Mouse (Mus musculus): ENCODE data around the gene Cox6a1. TPM values are rescaled to one million over a fixed set of nuclear protein-coding genes. Genes with fewer than 3 reads are reported as not detected.

Cox6a1 gene
- polyA plus RNA-seq, 1 experiment from 2014 or later = 912 TPM

GRCm38 (mm10) chr5:115359438-115359837, 10.7 kb upstream of the Cox6a1 start:
- Histone ChIP-seq H3K9me3 (ENCODE audit: control insufficient read depth, low read length) (no peaks in the 10 kb centered on the region), H3K4me3 (ENCODE audit: low read depth, low read length) (no peak overlapping the region), H3K27me3 (replicated peaks; ENCODE audit: control insufficient read depth, insufficient read depth, low read length) (no peaks in the 10 kb centered on the region), H3K4me2 (ENCODE audit: low read depth, low read length) (no peak overlapping the region), H3K36me3 (ENCODE audit: control insufficient read depth, insufficient read depth, low read length) (no peaks in the 10 kb centered on the region), H3K9ac (ENCODE audit: low read depth, low read length) (no peak overlapping the region), H3K4me1 (ENCODE audit: control insufficient read depth, insufficient read depth, low read length) (no peaks in the 10 kb centered on the region), H3K27ac (replicated peaks; ENCODE audit: low read depth, low read length) (no peak overlapping the region)
- DNase-seq (ENCODE audit: low spot score) = no peak
- 84% methylated on average over 8 of the region's 8 CpGs for WGBS
- no peak for ATAC-seq (ENCODE audit: low read depth)

- DNase-seq (ENCODE audit: low spot score) = peak; percentile 82
- Histone ChIP-seq H3K4me3 (ENCODE audit: low read depth, low read length) (no peak overlapping the region), H3K4me2 (ENCODE audit: low read depth, low read length) (no peak overlapping the region), H3K9me3 (ENCODE audit: control insufficient read depth, low read length) (no peaks in the 10 kb centered on the region), H3K9ac (ENCODE audit: low read depth, low read length) (no peak overlapping the region), H3K36me3 (ENCODE audit: control insufficient read depth, insufficient read depth, low read length) (no peaks in the 10 kb centered on the region), H3K4me1 (ENCODE audit: control insufficient read depth, insufficient read depth, low read length) (no peaks in the 10 kb centered on the region), H3K27me3 (replicated peaks; ENCODE audit: control insufficient read depth, insufficient read depth, low read length) (no peaks in the 10 kb centered on the region), H3K27ac (replicated peaks; ENCODE audit: low read depth, low read length) (no peak overlapping the region)
- ATAC-seq (ENCODE audit: low read depth) = peak; percentile 85
- WGBS = 1% methylated on average over 12 of the region's 12 CpGs
Observed at GRCm38 (mm10) chr5:115358872-115359271, 10.1 kb upstream of the Cox6a1 start.

- no peak overlapping the region for H3K4me3 ChIP-seq (ENCODE audit: low read depth, low read length)
- no peaks in the 10 kb centered on the region for H3K36me3 ChIP-seq (ENCODE audit: control insufficient read depth, insufficient read depth, low read length)
- no peaks in the 10 kb centered on the region for H3K27me3 ChIP-seq (replicated peaks; ENCODE audit: control insufficient read depth, insufficient read depth, low read length)
- WGBS = 53% methylated on average over 13 of the region's 13 CpGs
- H3K4me2 ChIP-seq (ENCODE audit: low read depth, low read length) = no peak overlapping the region
- ATAC-seq (ENCODE audit: low read depth) (no peak), DNase-seq (ENCODE audit: low spot score) (no peak)
- no peaks in the 10 kb centered on the region for H3K4me1 ChIP-seq (ENCODE audit: control insufficient read depth, insufficient read depth, low read length)
- H3K9ac ChIP-seq (ENCODE audit: low read depth, low read length) = no peak overlapping the region
- no peak overlapping the region for H3K27ac ChIP-seq (replicated peaks; ENCODE audit: low read depth, low read length)
- no peaks in the 10 kb centered on the region for H3K9me3 ChIP-seq (ENCODE audit: control insufficient read depth, low read length)
Observed at GRCm38 (mm10) chr5:115355070-115355469, 6.3 kb upstream of the Cox6a1 start.

- 82% methylated on average over 5 of the region's 5 CpGs for WGBS
- H3K9ac ChIP-seq (ENCODE audit: low read depth, low read length) = no peak overlapping the region
- H3K9me3 ChIP-seq (ENCODE audit: control insufficient read depth, low read length) = no peaks in the 10 kb centered on the region
- no peak overlapping the region for H3K4me2 ChIP-seq (ENCODE audit: low read depth, low read length)
- H3K27me3 ChIP-seq (replicated peaks; ENCODE audit: control insufficient read depth, insufficient read depth, low read length) = no peaks in the 10 kb centered on the region
- DNase-seq (ENCODE audit: low spot score) (no peak), ATAC-seq (ENCODE audit: low read depth) (no peak)
- H3K36me3 ChIP-seq (ENCODE audit: control insufficient read depth, insufficient read depth, low read length) = peaks cover 2% of the 10 kb centered on the region; the same call in 1 of the 2 replicates
- no peak overlapping the region for H3K4me3 ChIP-seq (ENCODE audit: low read depth, low read length)
- H3K4me1 ChIP-seq (ENCODE audit: control insufficient read depth, insufficient read depth, low read length) = no peaks in the 10 kb centered on the region
- H3K27ac ChIP-seq (replicated peaks; ENCODE audit: low read depth, low read length) = no peak overlapping the region
Observed at GRCm38 (mm10) chr5:115351348-115351747, 2.6 kb upstream of the Cox6a1 start.

GRCm38 (mm10) chr5:115349225-115349555, 409 bp upstream of the Cox6a1 start:
- DNase-seq (ENCODE audit: low spot score) (no peak), ATAC-seq (ENCODE audit: low read depth) (peak; percentile 26)
- Histone ChIP-seq H3K4me1 (ENCODE audit: control insufficient read depth, insufficient read depth, low read length) (no peaks in the 10 kb centered on the region), H3K27me3 (replicated peaks; ENCODE audit: control insufficient read depth, insufficient read depth, low read length) (no peaks in the 10 kb centered on the region), H3K36me3 (ENCODE audit: control insufficient read depth, insufficient read depth, low read length) (peaks cover 23% of the 10 kb centered on the region), H3K9ac (ENCODE audit: low read depth, low read length) (peak overlapping the region; percentile 88), H3K4me2 (ENCODE audit: low read depth, low read length) (peak overlapping the region; percentile 92), H3K9me3 (ENCODE audit: control insufficient read depth, low read length) (no peaks in the 10 kb centered on the region), H3K4me3 (ENCODE audit: low read depth, low read length) (peak overlapping the region; percentile 92), H3K27ac (replicated peaks; ENCODE audit: low read depth, low read length) (peak overlapping the region; percentile 79)
- under 1% methylated on average over 18 of the region's 18 CpGs for WGBS

- 0% methylated on average over 5 of the region's 5 CpGs for WGBS
- no peaks in the 10 kb centered on the region for H3K9me3 ChIP-seq (ENCODE audit: control insufficient read depth, low read length)
- peak overlapping the region; percentile 88; the same call in 1 of the 2 replicates for H3K9ac ChIP-seq (ENCODE audit: low read depth, low read length)
- no peak overlapping the region for H3K27ac ChIP-seq (replicated peaks; ENCODE audit: low read depth, low read length)
- DNase-seq (ENCODE audit: low spot score) (peak; percentile 86), ATAC-seq (ENCODE audit: low read depth) (peak; percentile 39; the same call in 1 of the 2 replicates)
- peak overlapping the region; percentile 92 for H3K4me2 ChIP-seq (ENCODE audit: low read depth, low read length)
- no peaks in the 10 kb centered on the region for H3K27me3 ChIP-seq (replicated peaks; ENCODE audit: control insufficient read depth, insufficient read depth, low read length)
- H3K4me3 ChIP-seq (ENCODE audit: low read depth, low read length) = peak overlapping the region; percentile 92
- peaks cover 39% of the 10 kb centered on the region for H3K36me3 ChIP-seq (ENCODE audit: control insufficient read depth, insufficient read depth, low read length)
- H3K4me1 ChIP-seq (ENCODE audit: control insufficient read depth, insufficient read depth, low read length) = no peaks in the 10 kb centered on the region
Observed at GRCm38 (mm10) chr5:115347564-115347963, 1.2 kb downstream of the Cox6a1 start.

- Histone ChIP-seq H3K9ac (ENCODE audit: low read depth, low read length) (peak overlapping the region; percentile 92), H3K36me3 (ENCODE audit: control insufficient read depth, insufficient read depth, low read length) (peaks cover 46% of the 10 kb centered on the region), H3K4me1 (ENCODE audit: control insufficient read depth, insufficient read depth, low read length) (peaks cover 6% of the 10 kb centered on the region), H3K27ac (replicated peaks; ENCODE audit: low read depth, low read length) (peak overlapping the region; percentile 75; the same call in 1 of the 2 replicates), H3K9me3 (ENCODE audit: control insufficient read depth, low read length) (no peaks in the 10 kb centered on the region), H3K4me2 (ENCODE audit: low read depth, low read length) (peak overlapping the region; percentile 63), H3K27me3 (replicated peaks; ENCODE audit: control insufficient read depth, insufficient read depth, low read length) (no peaks in the 10 kb centered on the region), H3K4me3 (ENCODE audit: low read depth, low read length) (peak overlapping the region; percentile 88)
- ATAC-seq (ENCODE audit: low read depth) = no peak; the same call in 1 of the 2 replicates
- no peak for DNase-seq (ENCODE audit: low spot score)
- WGBS = 13% methylated on average over 36 of the region's 36 CpGs
Observed at GRCm38 (mm10) chr5:115341314-115342165, 7.2 kb downstream of the Cox6a1 start.

- Histone ChIP-seq H3K27ac (replicated peaks; ENCODE audit: low read depth, low read length) (peak within 1 kb of the TSS; percentile 75), H3K27me3 (replicated peaks; ENCODE audit: control insufficient read depth, insufficient read depth, low read length) (no peaks in the 10 kb centered on the region), H3K9ac (ENCODE audit: low read depth, low read length) (peak within 1 kb of the TSS; percentile 92), H3K4me3 (ENCODE audit: low read depth, low read length) (peak within 1 kb of the TSS; percentile 88), H3K9me3 (ENCODE audit: control insufficient read depth, low read length) (no peaks in the 10 kb centered on the region), H3K4me2 (ENCODE audit: low read depth, low read length) (peak within 1 kb of the TSS; percentile 63), H3K4me1 (ENCODE audit: control insufficient read depth, insufficient read depth, low read length) (peaks cover 6% of the 10 kb centered on the region), H3K36me3 (ENCODE audit: control insufficient read depth, insufficient read depth, low read length) (peaks cover 46% of the 10 kb centered on the region)
- 3% methylated on average over 37 of the region's 62 CpGs for WGBS
- DNase-seq (ENCODE audit: low spot score) (peak; percentile 91), ATAC-seq (ENCODE audit: low read depth) (peak; percentile 94)
Observed at GRCm38 (mm10) chr5:115340577-115341313, 8.0 kb downstream of the Cox6a1 start, which contains the start of the genes Gatc and Triap1. Gene Gatc, minus strand, starts transcription at chr5:115341178. Gene Triap1, plus strand, starts transcription at chr5:115341225.
